ENCODE assay signal across 9 mouse cellular contexts in genomic region chr13:48653788-48654770, GRCm38 (mm10). TPM values are rescaled to one million over a fixed set of nuclear protein-coding genes. Genes with fewer than 3 reads are reported as not detected.
DNase-seq lines count a peak whose midpoint lies in the region; ATAC-seq and TF ChIP-seq lines count a peak whose summit lies in the region.
"Had no signal": no experiment of that assay in that cellular context is flagged by ENCODE, and none has a peak within 500 bp of the region (broad histone marks: within the 10 kb centered on the region; RNA-seq: fewer than 3 reads in every experiment).

No protein-coding gene starts in this region.

- no peaks in the 10 kb centered on the region for H3K9me3 ChIP-seq in liver, embryonic 12.5 days (replicated peaks)
- no peaks in the 10 kb centered on the region for H3K9me3 ChIP-seq in hindbrain, postnatal 0 days (ENCODE audit: low read length)
- no peaks in the 10 kb centered on the region for H3K9me3 ChIP-seq in midbrain, embryonic 12.5 days
- H3K9me3 ChIP-seq: lung, embryonic 15.5 days had no signal

- peaks cover 15% of the 10 kb centered on the region for H3K4me1 ChIP-seq in liver, embryonic 12.5 days
- no peaks in the 10 kb centered on the region for H3K4me1 ChIP-seq in hindbrain, postnatal 0 days (ENCODE audit: insufficient read depth, low read length)
- no peaks in the 10 kb centered on the region for H3K4me1 ChIP-seq in midbrain, embryonic 12.5 days

- TF ChIP-seq CTCF in hindbrain, postnatal 0 days (IDR thresholded peaks at IDR 0.05; ENCODE audit: low read depth) = peak; percentile 88
- peak; percentile 80 for TF ChIP-seq CTCF in left cerebral cortex, adult 2 months (IDR thresholded peaks at IDR 0.05)

- intact Hi-C loops in left cerebral cortex, adult 2 months (cut with DNase I) = loop anchor here (1.0 to 2.0 kb wide), 2 partner anchors 147 to 345 kb away; no protein-coding TSS in a partner anchor

- 6% methylated on average over 14 of the region's 14 CpGs for WGBS in liver, embryonic 12.5 days (ENCODE audit: insufficient replicate concordance)
- 11% methylated on average over 14 of the region's 14 CpGs for WGBS in hindbrain, postnatal 0 days
- WGBS in midbrain, embryonic 12.5 days = 9% methylated on average over 14 of the region's 14 CpGs

- no peaks in the 10 kb centered on the region for H3K36me3 ChIP-seq in liver, embryonic 12.5 days
- H3K36me3 ChIP-seq in hindbrain, postnatal 0 days (ENCODE audit: insufficient read depth, low read length) = no peaks in the 10 kb centered on the region
- no peaks in the 10 kb centered on the region for H3K36me3 ChIP-seq in midbrain, embryonic 12.5 days
- H3K36me3 ChIP-seq: lung, embryonic 15.5 days had no signal

- H3K4me3 ChIP-seq in liver, embryonic 12.5 days = no peak overlapping the region
- no peak overlapping the region for H3K4me3 ChIP-seq in hindbrain, postnatal 0 days (ENCODE audit: low read length)
- no peak overlapping the region for H3K4me3 ChIP-seq in left cerebral cortex, adult 2 months
- no peak overlapping the region for H3K4me3 ChIP-seq in midbrain, embryonic 12.5 days
- H3K4me3 ChIP-seq: lung, embryonic 15.5 days had no signal

- H3K4me2 ChIP-seq in liver, embryonic 12.5 days = no peak overlapping the region
- no peak overlapping the region for H3K4me2 ChIP-seq in hindbrain, postnatal 0 days (ENCODE audit: low read depth, low read length)
- no peak overlapping the region for H3K4me2 ChIP-seq in midbrain, embryonic 12.5 days (replicated peaks)
- H3K4me2 ChIP-seq: lung, embryonic 15.5 days had no signal

- peaks cover 75% of the 10 kb centered on the region for H3K27me3 ChIP-seq in liver, embryonic 12.5 days (replicated peaks)
- H3K27me3 ChIP-seq in hindbrain, postnatal 0 days (ENCODE audit: insufficient read depth, low read length) = peaks cover 34% of the 10 kb centered on the region
- H3K27me3 ChIP-seq in midbrain, embryonic 12.5 days = peaks cover 73% of the 10 kb centered on the region

- peak; percentile 62 for DNase-seq in liver
- peak; percentile 42 for DNase-seq in c-Kit-positive CD71-negative TER-119-negative erythroid progenitor cells, embryonic 14.5 days (ENCODE audit: low read depth)
- peak; percentile 87 for DNase-seq in hindbrain, postnatal 0 days (ENCODE audit: low spot score)
- DNase-seq in left cerebral cortex, adult 2 months (ENCODE audit: extremely low spot score in 1 of 2, low spot score in 2 of 2) = peak; percentile 67 to 76
- peak; percentile 32 for DNase-seq in spleen, adult 12 weeks (ENCODE audit: low spot score)

- H3K27ac ChIP-seq in liver, embryonic 12.5 days = no peak overlapping the region
- no peak overlapping the region for H3K27ac ChIP-seq in hindbrain, postnatal 0 days
- H3K27ac ChIP-seq in left cerebral cortex, adult 2 months = no peak overlapping the region
- no peak overlapping the region for H3K27ac ChIP-seq in midbrain, embryonic 12.5 days (replicated peaks)
- H3K27ac ChIP-seq: lung, embryonic 15.5 days had no signal

- no peak for ATAC-seq in liver, embryonic 12.5 days
- ATAC-seq in erythroid progenitor cell, adult 5-6 weeks (replicated peaks; ENCODE audit: low FRiP score, poor library complexity, severe bottlenecking) = 0 out of 2 replicates have a peak, but pooled peaks have one; percentile 54
- ATAC-seq in hindbrain, postnatal 0 days = peak; percentile 69
- 0 out of 2 replicates have a peak, but pooled peaks have one; percentile 38 for ATAC-seq in midbrain, embryonic 12.5 days (ENCODE audit: low FRiP score, low read depth)

- no peak overlapping the region for H3K9ac ChIP-seq in liver, embryonic 12.5 days
- no peak overlapping the region for H3K9ac ChIP-seq in hindbrain, postnatal 0 days (replicated peaks; ENCODE audit: low read length)
- H3K9ac ChIP-seq in midbrain, embryonic 12.5 days (replicated peaks) = no peak overlapping the region
- H3K9ac ChIP-seq: lung, embryonic 15.5 days had no signal

RNA-seq across cellular contexts. Expression of gene Barx1, which starts 8.7 kb away (rescaled TPM):
- polyA plus RNA-seq in liver, embryonic 12.5 days (2016; fragmentation: Nextera tagmentation; extraction: Ambion mirVana) = 7.2 and 7.8 TPM in 2 replicates
- total RNA-seq in erythroid progenitor cell, adult 5-6 weeks (2015; ENCODE audit: low replicate concordance) = not detected in 2 replicates
- total RNA-seq in erythroid progenitor cell, adult 5-6 weeks (2017; ENCODE audit: low replicate concordance) = not detected in 2 replicates
- total RNA-seq in hindbrain, postnatal 0 days (2014; rRNA removed) = not detected in 2 replicates
- polyA plus RNA-seq in hindbrain, postnatal 0 days (2015; fragmentation: Nextera tagmentation; extraction: Ambion mirVana) = not detected in 2 replicates
- total RNA-seq in left cerebral cortex, adult 2 months (2021) = not detected
- polyA plus RNA-seq in midbrain, embryonic 12.5 days (2016; fragmentation: Nextera tagmentation; extraction: Ambion mirVana) = 0.21 and 0.29 TPM in 2 replicates

RNA-seq across cellular contexts. Expression of gene Ptpdc1, which starts 28.6 kb away (rescaled TPM):
- 1.2 and 1.4 TPM in 2 replicates for polyA plus RNA-seq in liver, embryonic 12.5 days (2016; fragmentation: Nextera tagmentation; extraction: Ambion mirVana)
- total RNA-seq in erythroid progenitor cell, adult 5-6 weeks (2015; ENCODE audit: low replicate concordance) = 4.0 and 7.5 TPM in 2 replicates
- total RNA-seq in erythroid progenitor cell, adult 5-6 weeks (2017; ENCODE audit: low replicate concordance) = 2.3 and 3.3 TPM in 2 replicates
- 16.3 and 30.8 TPM in 2 replicates for total RNA-seq in hindbrain, postnatal 0 days (2014; rRNA removed)
- 13.0 and 13.5 TPM in 2 replicates for polyA plus RNA-seq in hindbrain, postnatal 0 days (2015; fragmentation: Nextera tagmentation; extraction: Ambion mirVana)
- total RNA-seq in left cerebral cortex, adult 2 months (2021) = 10 to 100 TPM; 22.9 to 28.5 TPM
- polyA plus RNA-seq in midbrain, embryonic 12.5 days (2016; fragmentation: Nextera tagmentation; extraction: Ambion mirVana) = 16.9 and 20.9 TPM in 2 replicates

Comparison
In these comparisons a context has a peak if more than half of its experiments do, and no peak if none do; other contexts are left out.
1. DNase-seq: peak in every context shown above with its lines; median percentile 87 in hindbrain, postnatal 0 days; 72 in left cerebral cortex, adult 2 months; 62 in liver; 42 in c-Kit-positive CD71-negative TER-119-negative erythroid progenitor cells, embryonic 14.5 days; 32 in spleen, adult 12 weeks.